Mouse (Mus musculus) megakaryocyte, embryonic 14.5 days (primary cell): Measurements from ENCODE around the gene Gad1. TPM values are rescaled to one million over a fixed set of nuclear protein-coding genes. Genes with fewer than 3 reads are reported as not detected.

Experiments used
- H3K27me3 ChIP-seq: replicated peaks from 2 replicates; pipeline ENCODE3; 2012; ENCODE audit warnings: inconsistent platforms
- H3K36me3 ChIP-seq: replicated peaks from 2 replicates; pipeline ENCODE3; 2012; ENCODE audit warnings: low read length, inconsistent platforms, mixed read lengths
- H3K4me1 ChIP-seq: 2 replicates; pipeline ENCODE4 v1.6.1; 2012; ENCODE audit warnings: inconsistent platforms
- H3K4me3 ChIP-seq: replicated peaks from 2 replicates; pipeline ENCODE3; 2012; ENCODE audit warnings: moderate library complexity, mild to moderate bottlenecking, inconsistent platforms
- H3K9me3 ChIP-seq: 2 replicates; pipeline ENCODE4 v1.6.1; 2012; ENCODE audit warnings: inconsistent platforms
- FLI1 ChIP-seq: IDR thresholded peaks from 2 replicates; pipeline ENCODE4 v1.6.1; 2012; ENCODE audit warnings: low read length, inconsistent platforms, mixed read lengths
- GATA1 ChIP-seq: IDR thresholded peaks from 3 replicates; pipeline ENCODE4 v1.6.1; 2012; ENCODE audit warnings: mixed read lengths, low read length, inconsistent platforms, borderline replicate concordance
- polyA plus RNA-seq: library from polyadenylated mRNA; stranded (reverse); fragments of >175 nt; gene quantifications from 2 replicates; pipeline ENCODE4 v1.2.3, GENCODE M21; 2012; ENCODE audit warnings: low replicate concordance; ENCODE audit not compliant: insufficient read depth

Gad1 gene
- polyA plus RNA-seq, 1 experiment, result 0.34 TPM

DNA sequence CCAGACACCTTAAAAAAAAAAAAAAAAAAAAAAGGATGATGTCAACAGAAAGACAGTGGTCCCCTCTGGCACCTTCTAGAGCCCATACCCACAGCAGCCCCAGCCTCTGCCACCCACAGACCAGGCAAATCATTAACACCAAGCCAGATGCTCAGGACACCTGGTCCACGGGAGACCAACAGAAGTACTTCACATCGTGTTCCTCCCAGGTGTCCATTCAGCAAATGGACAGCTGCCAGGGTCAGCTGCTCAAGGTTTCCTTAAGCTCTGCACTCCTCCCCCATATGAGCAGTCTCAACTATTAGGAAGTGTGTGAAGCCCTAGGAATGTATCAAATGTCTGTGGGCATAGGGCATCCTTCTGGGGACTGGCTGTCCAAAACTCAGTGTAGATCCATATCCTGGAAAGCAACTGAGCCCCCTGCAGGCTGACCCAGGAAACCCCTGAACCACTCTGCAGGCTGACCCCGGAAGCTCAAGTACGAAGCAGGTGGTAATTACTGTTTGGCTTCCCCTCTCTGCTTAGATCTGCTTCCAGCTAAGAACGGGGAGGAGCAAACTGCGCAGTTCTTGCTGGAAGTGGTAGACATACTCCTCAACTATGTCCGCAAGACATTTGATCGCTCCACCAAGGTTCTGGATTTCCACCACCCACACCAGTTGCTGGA, 20.8 kb downstream of the Gad1 start:
- Histone ChIP-seq H3K4me1 (peaks cover 2% of the 10 kb centered on the region), H3K9me3 (no peaks in the 10 kb centered on the region), H3K27me3 (peaks cover 49% of the 10 kb centered on the region), H3K4me3 (no peak overlapping the region), H3K36me3 (no peaks in the 10 kb centered on the region)
- no peak for TF ChIP-seq FLI1
- TF ChIP-seq GATA1, result no peak

DNA sequence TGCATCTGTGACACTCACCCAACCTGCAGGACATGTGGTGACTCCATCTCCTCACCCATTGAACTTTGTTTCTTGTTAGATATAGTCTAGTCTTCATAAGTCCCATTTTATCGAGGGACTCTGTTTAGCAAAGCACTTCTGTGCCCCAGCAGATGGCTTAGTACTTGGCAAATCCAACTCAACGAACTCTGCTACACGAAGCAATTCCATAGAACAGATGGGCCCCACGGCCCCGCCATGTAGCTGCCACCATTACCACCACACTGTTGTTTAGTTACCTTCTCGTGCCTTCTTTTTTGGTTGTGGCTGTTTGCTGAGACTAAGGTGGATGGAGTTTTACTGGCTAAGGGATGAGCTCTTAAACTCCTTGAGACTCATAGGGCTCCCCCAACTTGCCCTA, 35.3 kb downstream of the Gad1 start:
- Histone ChIP-seq H3K36me3 (no peaks in the 10 kb centered on the region), H3K9me3 (no peaks in the 10 kb centered on the region), H3K4me3 (no peak overlapping the region), H3K27me3 (peaks cover 8% of the 10 kb centered on the region), H3K4me1 (no peaks in the 10 kb centered on the region)
- TF ChIP-seq GATA1 (no peak), FLI1 (no peak)

DNA sequence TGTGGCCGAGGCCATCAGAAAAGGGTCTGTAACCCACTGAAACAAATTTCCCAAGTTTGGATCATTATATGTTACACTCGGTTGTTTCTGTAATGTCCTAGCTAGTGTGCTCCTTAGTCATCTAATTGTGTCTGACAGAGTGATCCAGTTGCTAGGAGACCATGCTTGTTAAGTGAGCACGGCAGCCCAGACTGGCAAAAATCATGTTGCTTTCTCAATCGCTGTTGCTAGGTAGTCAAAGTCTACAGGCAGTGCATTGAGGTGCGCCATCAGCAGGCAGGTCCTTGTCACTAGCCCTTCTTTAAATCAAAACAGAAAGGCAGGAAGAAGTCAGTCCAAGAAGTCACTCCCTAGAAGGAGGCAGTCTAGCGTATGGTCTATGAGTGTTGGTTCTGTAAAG, 39.6 kb downstream of the Gad1 start:
- no peaks in the 10 kb centered on the region for H3K36me3 ChIP-seq
- no peaks in the 10 kb centered on the region for H3K9me3 ChIP-seq
- no peak for TF ChIP-seq GATA1
- TF ChIP-seq FLI1, result no peak
- no peaks in the 10 kb centered on the region for H3K4me1 ChIP-seq
- peaks cover 8% of the 10 kb centered on the region for H3K27me3 ChIP-seq
- no peak overlapping the region for H3K4me3 ChIP-seq

DNA sequence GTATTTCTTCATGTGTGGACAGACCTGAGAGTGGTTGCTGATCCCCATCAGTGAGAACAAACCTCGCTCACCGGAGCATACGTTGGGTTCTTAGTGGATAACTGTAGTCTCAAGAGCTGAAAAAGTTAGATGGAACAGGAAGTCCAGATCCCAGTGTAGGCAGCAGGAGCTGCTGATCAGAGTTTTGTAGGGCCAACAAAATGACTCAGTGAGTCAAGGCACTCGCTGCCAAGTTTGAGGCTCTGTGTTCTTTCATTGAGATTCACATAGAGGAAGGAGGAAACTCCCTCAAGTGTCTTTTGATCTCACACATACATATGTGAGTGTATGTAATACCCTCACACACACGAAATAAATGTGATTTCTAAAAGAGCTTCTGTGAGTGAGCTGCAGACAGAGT, 40.8 kb downstream of the Gad1 start:
- Histone ChIP-seq H3K27me3 (peaks cover 8% of the 10 kb centered on the region), H3K4me1 (peaks cover 7% of the 10 kb centered on the region), H3K9me3 (peaks cover 8% of the 10 kb centered on the region; the same call in 1 of the 2 replicates), H3K4me3 (no peak overlapping the region), H3K36me3 (no peaks in the 10 kb centered on the region)
- no peak for TF ChIP-seq FLI1
- no peak for TF ChIP-seq GATA1

DNA sequence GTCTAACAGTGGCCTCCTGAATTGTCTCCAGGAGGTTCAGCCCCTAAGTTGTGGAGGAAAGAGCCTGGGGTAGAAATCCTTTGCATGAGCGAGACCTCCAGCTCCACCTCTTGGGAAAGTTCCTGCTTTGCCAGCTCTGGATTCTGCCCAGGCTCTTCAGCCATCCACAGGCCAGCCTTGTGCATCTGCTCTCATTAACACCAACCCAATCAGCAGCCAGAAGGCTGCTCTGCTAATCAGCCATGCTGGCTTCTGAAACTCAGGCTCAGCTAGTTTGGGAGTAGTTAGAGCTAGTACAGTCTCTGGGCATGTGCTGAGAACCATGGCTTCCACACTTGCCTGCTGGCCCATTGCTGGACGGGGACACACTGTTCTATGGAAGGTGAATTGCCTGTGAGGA, 43.0 kb downstream of the Gad1 start:
- Histone ChIP-seq H3K4me1 (peaks cover 19% of the 10 kb centered on the region), H3K36me3 (no peaks in the 10 kb centered on the region), H3K4me3 (no peak overlapping the region), H3K27me3 (peaks cover 6% of the 10 kb centered on the region), H3K9me3 (peaks cover 10% of the 10 kb centered on the region; the same call in 1 of the 2 replicates)
- TF ChIP-seq FLI1 (no peak), GATA1 (no peak)

DNA sequence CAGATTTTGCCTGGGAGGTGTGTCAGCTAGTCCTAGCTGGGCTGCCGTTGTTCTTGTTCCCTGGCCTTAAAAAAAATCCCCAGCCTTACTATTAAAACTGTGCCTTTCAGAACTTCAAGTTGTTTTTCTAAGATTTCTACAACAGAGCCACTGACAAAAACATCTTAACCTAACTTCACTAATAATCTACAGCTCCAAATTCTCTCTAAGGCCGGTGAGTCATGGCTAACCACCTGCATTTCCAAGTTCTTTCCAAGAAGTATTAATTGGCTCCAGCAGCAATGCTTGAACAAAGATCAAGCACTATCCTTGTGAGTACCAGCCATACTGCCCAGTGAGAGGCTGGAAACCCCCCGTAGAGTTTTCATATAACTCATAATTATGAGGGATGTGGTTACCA, 56.9 kb downstream of the Gad1 start:
- peaks cover 20% of the 10 kb centered on the region for H3K9me3 ChIP-seq
- no peaks in the 10 kb centered on the region for H3K36me3 ChIP-seq
- H3K4me3 ChIP-seq, result no peak overlapping the region
- no peaks in the 10 kb centered on the region for H3K4me1 ChIP-seq
- peaks cover 2% of the 10 kb centered on the region for H3K27me3 ChIP-seq
- TF ChIP-seq GATA1 (no peak), FLI1 (no peak)

DNA sequence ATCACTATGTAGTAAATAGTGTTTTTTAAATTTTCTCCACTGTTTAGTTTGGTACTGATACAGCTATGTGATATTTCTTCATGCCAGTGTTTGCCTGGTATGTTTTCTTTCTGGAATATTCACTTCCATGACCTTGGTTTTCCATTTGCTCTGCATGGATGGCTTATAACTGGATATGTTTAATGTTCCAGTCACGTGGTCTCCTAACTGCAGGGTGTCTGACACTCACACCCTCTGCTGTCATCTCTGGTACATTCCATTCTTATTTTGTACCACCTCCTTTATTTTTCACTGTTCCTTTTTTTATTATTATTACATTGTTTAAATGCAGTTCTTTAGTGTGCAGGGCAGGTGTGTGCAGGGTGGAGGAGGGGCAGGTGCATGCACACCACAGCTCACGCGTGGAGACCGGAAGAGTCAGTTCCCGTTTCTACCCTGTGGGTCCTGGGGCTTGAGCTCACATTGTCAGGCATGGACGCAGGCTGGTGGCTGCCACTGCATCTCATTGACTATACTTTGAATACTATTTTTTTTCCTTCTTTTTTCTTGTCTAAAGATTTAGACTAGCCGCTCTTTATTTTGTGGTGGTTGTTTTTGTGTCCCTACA, 62.0 kb downstream of the Gad1 start:
- peaks cover 8% of the 10 kb centered on the region for H3K9me3 ChIP-seq
- no peaks in the 10 kb centered on the region for H3K4me1 ChIP-seq
- H3K27me3 ChIP-seq, result peaks cover 4% of the 10 kb centered on the region
- no peak overlapping the region for H3K4me3 ChIP-seq
- TF ChIP-seq FLI1 (no peak), GATA1 (no peak)
- no peaks in the 10 kb centered on the region for H3K36me3 ChIP-seq

DNA sequence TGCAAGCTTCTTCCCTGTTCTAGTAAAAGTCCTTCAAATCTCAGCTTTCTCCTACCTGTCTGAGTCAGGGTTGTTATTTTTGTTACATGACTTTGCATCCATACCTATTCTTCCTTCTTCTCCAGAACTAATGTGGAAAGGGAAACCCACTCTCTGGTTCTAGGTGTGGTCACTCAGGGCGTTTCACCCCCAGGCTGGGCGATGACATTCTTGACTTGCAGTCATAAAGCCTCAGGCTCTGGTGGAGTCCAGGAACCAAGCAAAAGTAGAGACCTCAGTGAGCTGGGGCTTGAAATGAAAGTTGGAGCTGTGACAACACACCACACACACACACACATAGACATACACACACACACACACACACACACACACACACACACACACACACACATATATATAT, 63.2 kb downstream of the Gad1 start:
- Histone ChIP-seq H3K4me3 (no peak overlapping the region), H3K36me3 (no peaks in the 10 kb centered on the region), H3K9me3 (peaks cover 8% of the 10 kb centered on the region), H3K4me1 (0 out of 2 replicates have a peak, but pooled peaks cover 3% of the 10 kb centered on the region), H3K27me3 (peaks cover 4% of the 10 kb centered on the region)
- no peak for TF ChIP-seq FLI1
- no peak for TF ChIP-seq GATA1

DNA sequence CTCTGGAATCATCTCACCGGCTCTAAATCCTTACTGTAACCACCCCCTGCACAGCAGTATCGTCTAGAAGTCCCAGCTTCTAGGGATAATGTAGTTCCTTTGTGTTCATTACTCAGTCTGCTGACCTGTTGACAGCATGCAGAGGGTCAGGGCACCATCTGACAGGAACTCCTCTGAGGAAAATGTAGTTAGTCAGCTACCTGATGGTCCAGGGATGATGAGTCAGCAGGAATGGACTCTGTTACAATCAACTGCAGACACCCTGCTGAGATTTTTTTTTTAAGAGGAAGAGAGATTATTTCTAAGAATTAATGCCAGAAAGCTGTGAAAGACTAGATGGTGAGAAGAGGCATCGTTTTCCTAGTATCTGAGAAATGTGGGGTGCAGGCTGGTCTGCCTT, 63.7 kb downstream of the Gad1 start:
- Histone ChIP-seq H3K9me3 (peaks cover 8% of the 10 kb centered on the region), H3K27me3 (peaks cover 4% of the 10 kb centered on the region), H3K4me3 (no peak overlapping the region), H3K36me3 (no peaks in the 10 kb centered on the region), H3K4me1 (0 out of 2 replicates have a peak, but pooled peaks cover 4% of the 10 kb centered on the region)
- TF ChIP-seq GATA1 (no peak), FLI1 (no peak)

DNA sequence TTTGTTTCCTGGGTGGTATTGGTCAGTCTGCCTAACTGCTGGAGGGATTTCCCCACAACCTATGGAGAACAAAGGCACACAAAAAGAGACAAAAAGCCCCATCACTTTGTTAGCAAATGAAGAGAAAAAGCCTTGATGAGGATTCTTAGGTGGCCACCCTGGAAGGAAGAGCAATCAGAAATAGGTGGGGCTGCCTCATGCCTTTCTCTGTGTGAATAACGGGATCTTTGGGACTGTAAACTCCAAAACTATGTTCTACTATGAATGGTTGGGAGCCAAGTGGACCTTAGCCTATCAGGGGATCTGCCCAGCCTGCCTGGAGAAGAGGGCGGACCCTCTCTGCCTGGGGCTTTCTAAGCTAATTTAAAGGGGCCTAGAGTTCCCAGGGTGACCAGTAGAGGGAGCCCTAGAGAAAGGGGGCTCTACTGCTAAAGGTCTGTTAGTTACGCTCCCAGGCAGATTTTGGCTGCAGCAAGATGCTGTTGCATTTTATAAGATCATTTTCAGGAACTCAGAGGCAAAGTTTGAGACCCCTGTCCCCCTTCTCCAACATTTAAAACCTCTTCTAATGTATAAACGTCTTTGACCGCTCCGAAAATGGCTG, 66.5 kb downstream of the Gad1 start:
- H3K4me3 ChIP-seq, result no peak overlapping the region
- H3K27me3 ChIP-seq, result peaks cover 6% of the 10 kb centered on the region
- H3K36me3 ChIP-seq, result no peaks in the 10 kb centered on the region
- 0 out of 2 replicates have a peak, but pooled peaks cover 4% of the 10 kb centered on the region for H3K4me1 ChIP-seq
- TF ChIP-seq GATA1 (no peak), FLI1 (no peak)
- H3K9me3 ChIP-seq, result no peaks in the 10 kb centered on the region
